Mouse (Mus musculus) gastrocnemius, postnatal 10 days (tissue): ENCODE results near the gene Zbtb40. TPM values are rescaled to one million over a fixed set of nuclear protein-coding genes. Genes with fewer than 3 reads are reported as not detected.

Experiments used
- DNase-seq: peaks from one replicate; pipeline ENCODE4 v3.0.0; 2021; ENCODE audit warnings: mixed read lengths
- total RNA-seq, 2 experiments: library from RNA; stranded (reverse); gene quantifications; 2 replicates each; pipeline ENCODE4 v1.2.3; 2021

The Zbtb40 gene
- total RNA-seq, 2 experiments from 2014 or later: 3.5 to 5.0 TPM

- peak; percentile 37 for DNase-seq
Measured at GRCm38 (mm10) chr4:136934746-136935613, 113.6 kb downstream of the Zbtb40 start.

DNA sequence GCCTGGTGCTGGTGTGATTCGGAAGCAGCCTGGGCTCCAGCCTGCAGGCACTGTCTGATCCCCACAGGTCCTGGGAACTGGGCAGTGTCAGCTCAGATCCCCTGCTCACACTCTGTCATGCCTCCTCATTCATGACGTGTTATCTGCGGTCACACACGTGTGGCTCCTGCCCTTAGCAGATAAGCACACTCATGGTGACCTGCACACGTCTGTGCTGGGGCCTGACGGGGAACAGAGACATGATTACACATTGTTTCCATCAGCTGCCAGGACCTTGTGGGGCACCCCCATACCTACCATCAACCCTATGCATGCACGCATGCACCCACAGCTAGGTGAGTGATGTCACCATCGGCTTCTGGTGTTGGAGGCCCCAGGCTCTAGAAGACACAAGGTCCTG lies 118.1 kb downstream of the Zbtb40 start:
- DNase-seq: no peak

Other genes starting within 250 kb of the Zbtb40 start
- 1 to 10 TPM; 4.6 to 5.4 TPM for gene Ephb2, start 212.8 kb downstream of the Zbtb40 start, total RNA-seq
- gene C1qb, start 162.6 kb downstream of the Zbtb40 start, total RNA-seq: 10 to 100 TPM; 22.0 to 23.2 TPM
- gene C1qc, start 155.7 kb downstream of the Zbtb40 start, total RNA-seq: 10 to 100 TPM; 22.7 to 23.9 TPM
- 10 to 100 TPM; 23.3 to 23.8 TPM for gene C1qa, start 150.0 kb downstream of the Zbtb40 start, total RNA-seq
- under 1 TPM in 1 of 2 experiments, not detected in 1; 0.05 TPM for gene Epha8, start 92.0 kb downstream of the Zbtb40 start, total RNA-seq
- gene Wnt4, start 228.7 kb upstream of the Zbtb40 start, total RNA-seq: 10 to 100 TPM; 15.9 to 17.2 TPM